Mouse (Mus musculus): Measurements from ENCODE around the gene Pigv.

The Pigv gene

GRCm38 (mm10) chr4:133671881-133672844 lies at the start of gene Pigv:
Pigv (minus strand) TSS chr4:133672647.
- peak; percentile 92 to 98 for DNase-seq (ENCODE audit: low spot score in 2 of 2)

DNA sequence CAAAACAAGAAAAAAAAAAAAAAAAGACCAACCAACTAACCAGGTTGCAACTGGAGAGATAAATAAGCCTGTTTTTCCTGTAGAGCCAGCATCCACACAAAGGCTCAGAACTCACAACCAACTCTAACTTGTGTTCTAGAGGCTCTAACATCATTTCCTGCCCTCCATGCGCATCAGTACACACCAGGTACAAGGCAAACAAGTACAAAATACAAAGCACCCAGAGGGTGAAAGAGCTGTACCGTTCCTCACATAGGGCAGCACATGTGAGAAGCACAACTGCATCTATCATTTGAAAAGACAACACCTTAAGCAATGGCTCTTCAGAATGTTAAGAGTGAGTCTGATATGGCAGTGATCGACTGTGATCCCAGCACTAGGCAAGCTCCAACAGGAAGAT lies 47.3 kb upstream of the Pigv start:
- DNase-seq (ENCODE audit: low spot score in 2 of 2): no peak

DNA sequence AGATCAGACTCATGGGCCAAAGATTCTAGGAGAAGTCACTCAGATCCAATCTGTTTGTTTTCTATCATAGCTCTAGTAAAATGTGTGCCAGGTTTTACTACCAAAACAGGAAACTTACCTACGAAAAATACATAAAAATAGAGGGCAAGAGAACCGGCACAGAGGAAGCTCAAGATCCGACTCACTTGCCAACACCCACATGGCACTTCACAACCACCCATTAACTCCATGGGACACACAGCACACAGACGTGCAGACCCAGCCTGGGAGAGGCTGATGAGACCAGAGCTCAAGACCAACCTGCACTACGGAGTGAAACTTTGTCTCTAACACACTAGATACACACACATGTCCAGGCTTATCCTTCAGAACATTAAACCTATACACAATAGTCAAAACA lies 40.3 kb upstream of the Pigv start:
- no peak for DNase-seq (ENCODE audit: low spot score in 2 of 2)

- no peak for DNase-seq (ENCODE audit: low spot score in 2 of 2)
Observed at GRCm38 (mm10) chr4:133711307-133712076, 39.0 kb upstream of the Pigv start.

DNA sequence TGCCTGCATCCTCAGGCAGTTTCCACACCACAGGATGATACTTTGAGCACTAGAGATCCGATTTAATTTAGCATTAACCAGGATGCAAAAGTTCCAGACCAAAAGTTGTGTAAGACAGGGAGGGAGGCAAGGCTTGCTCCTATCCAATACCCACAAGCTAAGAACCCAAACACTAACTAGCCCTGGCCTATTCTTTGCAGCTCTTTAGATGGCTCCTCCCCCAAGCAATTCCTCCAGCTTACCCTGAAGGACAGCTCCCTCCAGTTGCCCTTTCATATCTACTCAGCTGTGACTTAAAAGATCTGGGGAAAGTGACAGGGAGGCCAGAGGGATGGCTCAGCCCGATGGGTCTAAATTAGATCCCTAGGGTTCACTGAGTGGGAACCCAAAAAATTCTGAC lies 36.9 kb upstream of the Pigv start:
- no peak for DNase-seq (ENCODE audit: low spot score in 2 of 2)

GRCm38 (mm10) chr4:133707464-133707863 lies 35.0 kb upstream of the Pigv start:
- no peak for DNase-seq (ENCODE audit: low spot score in 2 of 2)

- peak; percentile 72 to 79 for DNase-seq (ENCODE audit: low spot score in 2 of 2)
Observed at GRCm38 (mm10) chr4:133706956-133707355, 34.5 kb upstream of the Pigv start.

- no peak for DNase-seq (ENCODE audit: low spot score in 2 of 2)
Observed at GRCm38 (mm10) chr4:133705062-133705461, 32.6 kb upstream of the Pigv start.

- no peak for DNase-seq (ENCODE audit: low spot score in 2 of 2)
Observed at GRCm38 (mm10) chr4:133700905-133701368, 28.5 kb upstream of the Pigv start.

GRCm38 (mm10) chr4:133695363-133695762 lies 22.9 kb upstream of the Pigv start:
- DNase-seq (ENCODE audit: low spot score in 2 of 2): no peak

GRCm38 (mm10) chr4:133690252-133690651 lies 17.8 kb upstream of the Pigv start:
- no peak for DNase-seq (ENCODE audit: low spot score in 2 of 2)

- DNase-seq (ENCODE audit: low spot score in 2 of 2): no peak
Observed at GRCm38 (mm10) chr4:133688417-133689067, 16.1 kb upstream of the Pigv start.

GRCm38 (mm10) chr4:133687126-133687525 lies 14.7 kb upstream of the Pigv start:
- no peak for DNase-seq (ENCODE audit: low spot score in 2 of 2)

DNA sequence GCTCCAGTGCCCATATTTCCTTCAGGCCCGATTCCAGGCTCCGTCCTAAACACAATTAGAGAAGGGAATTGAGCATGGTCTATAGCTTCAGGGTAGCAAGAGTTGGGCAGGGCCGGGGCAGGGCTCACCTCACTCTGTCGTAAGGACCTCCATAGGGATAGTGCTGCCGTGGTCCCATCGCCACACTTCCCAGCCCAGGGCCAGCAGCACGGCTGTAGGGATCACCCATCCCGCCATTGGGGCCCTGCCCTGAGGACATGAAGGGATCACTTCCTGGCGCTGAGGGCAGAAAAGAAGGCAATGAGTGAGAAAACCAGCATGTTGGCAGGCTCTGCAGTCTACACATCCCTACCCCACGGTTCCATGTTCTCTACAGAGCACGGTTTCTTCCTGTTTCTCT lies 14.1 kb upstream of the Pigv start:
- DNase-seq (ENCODE audit: low spot score in 2 of 2): no peak

GRCm38 (mm10) chr4:133680206-133680786 lies 7.8 kb upstream of the Pigv start:
- no peak for DNase-seq (ENCODE audit: low spot score in 2 of 2)

GRCm38 (mm10) chr4:133679629-133680028 lies 7.2 kb upstream of the Pigv start:
- no peak for DNase-seq (ENCODE audit: low spot score in 2 of 2)

- DNase-seq (ENCODE audit: low spot score in 2 of 2): no peak
Observed at GRCm38 (mm10) chr4:133677266-133677665, 4.8 kb upstream of the Pigv start.

GRCm38 (mm10) chr4:133676189-133676588 lies 3.7 kb upstream of the Pigv start:
- no peak for DNase-seq (ENCODE audit: low spot score in 2 of 2)

GRCm38 (mm10) chr4:133675594-133676016 lies 3.2 kb upstream of the Pigv start:
- no peak for DNase-seq (ENCODE audit: low spot score in 2 of 2)

- DNase-seq (ENCODE audit: low spot score in 2 of 2): no peak
Observed at GRCm38 (mm10) chr4:133674331-133674695, 1.9 kb upstream of the Pigv start.

GRCm38 (mm10) chr4:133673666-133674330 lies 1.4 kb upstream of the Pigv start:
- DNase-seq (ENCODE audit: low spot score in 2 of 2): peak in 1 of 2 experiments; percentile 47
